Mouse (Mus musculus) heart, adult 2 months (tissue): ENCODE data around the gene Tnip2.

Experiments
- CTCF ChIP-seq: fragments of 200-600 bp; IDR thresholded peaks from 2 replicates; pipeline ENCODE4 v1.8.1; 2022; ENCODE audit warnings: antibody characterized with exemption, mild to moderate bottlenecking, moderate library complexity
- EP300 ChIP-seq: fragments of 200-500 bp; IDR thresholded peaks from 2 replicates; pipeline ENCODE4 v1.6.1; 2011; ENCODE audit warnings: low read depth, low read length, control low read depth; ENCODE audit not compliant: insufficient read depth
- POLR2A ChIP-seq: fragments of 200-500 bp; IDR thresholded peaks from 2 replicates; pipeline ENCODE4 v1.6.1; 2011; ENCODE audit warnings: mild to moderate bottlenecking, low read depth, low read length, control low read depth; ENCODE audit not compliant: insufficient read depth

- TF ChIP-seq CTCF (no peak), POLR2A (no peak), EP300 (no peak)
These were observed 11.0 kb downstream of the Tnip2 start for GRCm38 (mm10) chr5:34502821-34503220.
